Mouse (Mus musculus) lung, postnatal 0 days (tissue): ENCODE data around the gene Sema6d. TPM values are rescaled to one million over a fixed set of nuclear protein-coding genes. Genes with fewer than 3 reads are reported as not detected.

ENCODE experiments used
- ATAC-seq: fragments of 200-750 bp; cut with Nextera tagmentation; 2 replicates; pipeline ENCODE4 v1.8.0; 2017; ENCODE audit warnings: moderate library complexity
- DNase-seq: peaks from one replicate; pipeline ENCODE4 v3.0.0-alpha.2; 2016; ENCODE audit warnings: low spot score
- H3K27ac ChIP-seq: fragments of 300-500 bp; sonication (generic); 2 replicates; pipeline ENCODE4 v1.5.1; 2014; ENCODE audit warnings: antibody characterized with exemption, mild to moderate bottlenecking, low read length, mixed read lengths
- H3K27me3 ChIP-seq: fragments of 300-500 bp; sonication (generic); replicated peaks from 2 replicates; pipeline ENCODE4 v1.6.1; 2014; ENCODE audit warnings: low read length, mixed read lengths; ENCODE audit not compliant: insufficient read depth
- H3K36me3 ChIP-seq: fragments of 300-500 bp; sonication (generic); 2 replicates; pipeline ENCODE4 v1.6.1; 2014; ENCODE audit warnings: low read length, mixed read lengths; ENCODE audit not compliant: insufficient read depth
- H3K4me1 ChIP-seq: fragments of 300-500 bp; sonication (generic); 2 replicates; pipeline ENCODE4 v1.6.1; 2014; ENCODE audit warnings: antibody characterized with exemption, low read depth, low read length, mixed read lengths; ENCODE audit not compliant: insufficient read depth
- H3K4me2 ChIP-seq: fragments of 300-500 bp; sonication (generic); replicated peaks from 2 replicates; pipeline ENCODE4 v1.6.1; 2014; ENCODE audit warnings: low read depth, mild to moderate bottlenecking, low read length, moderate library complexity, mixed read lengths
- H3K4me3 ChIP-seq: fragments of 300-500 bp; sonication (generic); 2 replicates; pipeline ENCODE4 v1.5.1; 2014; ENCODE audit warnings: low read depth, low read length
- H3K9ac ChIP-seq: fragments of 300-500 bp; sonication (generic); replicated peaks from 2 replicates; pipeline ENCODE4 v1.6.1; 2014; ENCODE audit warnings: low read depth, mild to moderate bottlenecking
- H3K9me3 ChIP-seq: fragments of 300-500 bp; sonication (generic); 2 replicates; pipeline ENCODE4 v1.6.1; 2016; ENCODE audit warnings: low read length, mixed read lengths
- CTCF ChIP-seq: IDR thresholded peaks from 2 replicates; pipeline ENCODE4 v1.5.1; 2016; ENCODE audit warnings: antibody characterized with exemption, mild to moderate bottlenecking
- EP300 ChIP-seq: IDR thresholded peaks from 2 replicates; pipeline ENCODE4 v1.6.1; 2016; ENCODE audit warnings: antibody characterized with exemption, mild to moderate bottlenecking, control low read depth
- WGBS: fragments of 180-500 bp; shearing (Covaris S2); extraction: QIAGEN DNeasy Blood & Tissue Kit; methylation state at CpG from one replicate; pipeline ENCODE4 v1.1.7; 2014; 5-methylcytosine and 5-hydroxymethylcytosine counted together
- polyA plus RNA-seq: library from polyadenylated mRNA; unstranded; fragments of >200 nt; fragmentation: Nextera tagmentation; extraction: Ambion mirVana; gene quantifications from 2 replicates; pipeline ENCODE4 v1.2.1, GENCODE M21; 2015

Sema6d gene
- polyA plus RNA-seq, 1 experiment from 2014 or later = 7.4 TPM

DNA sequence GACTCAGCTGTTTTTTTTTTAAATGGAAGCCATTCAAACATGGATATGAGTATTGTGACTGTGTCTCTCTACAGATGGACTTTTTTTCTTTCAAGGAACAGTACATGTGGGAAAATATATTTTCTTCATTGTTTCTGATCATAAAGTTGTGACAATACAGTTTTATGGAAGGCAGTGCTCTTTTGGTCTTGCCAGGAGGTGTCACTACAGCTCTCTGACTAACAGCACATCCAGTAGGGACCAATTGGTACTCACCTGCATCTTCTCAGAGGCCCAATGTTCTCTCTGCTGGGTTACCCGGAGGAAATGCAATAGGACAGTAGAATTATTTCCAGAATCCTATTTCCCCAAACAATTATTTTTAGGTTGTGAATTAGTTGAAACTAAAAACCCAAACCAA lies 9.9 kb downstream of the Sema6d start:
- WGBS = 44% methylated on average over 1 of the region's 1 CpGs
- H3K4me1 ChIP-seq = no peaks in the 10 kb centered on the region
- no peak for DNase-seq
- no peak overlapping the region for H3K4me3 ChIP-seq
- no peak overlapping the region for H3K27ac ChIP-seq
- H3K9ac ChIP-seq = no peak overlapping the region
- peak; percentile 40 for TF ChIP-seq CTCF
- TF ChIP-seq EP300 = no peak
- no peaks in the 10 kb centered on the region for H3K27me3 ChIP-seq
- no peak for ATAC-seq
- no peaks in the 10 kb centered on the region for H3K36me3 ChIP-seq
- H3K9me3 ChIP-seq = no peaks in the 10 kb centered on the region
- H3K4me2 ChIP-seq = no peak overlapping the region

DNA sequence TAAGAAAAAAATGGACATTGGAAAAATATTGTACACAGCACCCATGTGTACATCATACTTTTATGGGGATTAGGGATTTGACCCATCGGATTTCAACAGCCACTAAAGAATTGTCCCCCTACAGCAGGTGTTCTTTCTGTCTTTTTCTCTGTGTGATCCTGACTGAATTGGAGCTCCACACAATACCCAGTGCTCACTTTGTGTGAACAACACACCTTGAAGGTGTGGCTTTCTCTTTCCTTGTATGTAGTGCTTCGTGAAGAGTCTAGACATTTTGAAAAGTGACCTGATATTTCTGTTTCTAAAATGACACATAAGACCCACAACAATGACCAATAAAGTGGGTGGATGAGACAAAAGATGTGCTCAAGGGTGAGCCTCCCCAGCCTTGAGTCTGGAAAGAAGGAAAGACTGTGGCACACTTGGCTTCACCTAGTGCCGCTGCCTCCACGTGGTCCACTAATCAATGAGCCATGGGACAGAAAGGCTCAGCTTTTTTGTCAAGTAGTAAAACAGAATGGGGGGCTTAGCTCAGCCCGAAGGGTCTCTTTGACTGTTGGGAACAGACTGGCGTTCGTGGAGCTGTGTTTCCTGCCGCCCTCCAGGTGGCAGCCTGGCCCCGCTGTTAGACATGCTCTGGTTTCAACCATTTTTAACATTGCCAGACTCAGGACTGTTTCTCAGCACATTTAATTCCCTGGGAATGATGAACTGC lies 10.9 kb downstream of the Sema6d start:
- peak; percentile 67 for DNase-seq
- Histone ChIP-seq H3K27ac (no peak overlapping the region), H3K4me2 (no peak overlapping the region), H3K9me3 (no peaks in the 10 kb centered on the region), H3K9ac (no peak overlapping the region), H3K27me3 (no peaks in the 10 kb centered on the region), H3K36me3 (no peaks in the 10 kb centered on the region), H3K4me1 (no peaks in the 10 kb centered on the region), H3K4me3 (no peak overlapping the region)
- WGBS = 24% methylated on average over 9 of the region's 9 CpGs
- no peak for TF ChIP-seq EP300
- TF ChIP-seq CTCF = peak; percentile 86
- ATAC-seq = peak; percentile 62

DNA sequence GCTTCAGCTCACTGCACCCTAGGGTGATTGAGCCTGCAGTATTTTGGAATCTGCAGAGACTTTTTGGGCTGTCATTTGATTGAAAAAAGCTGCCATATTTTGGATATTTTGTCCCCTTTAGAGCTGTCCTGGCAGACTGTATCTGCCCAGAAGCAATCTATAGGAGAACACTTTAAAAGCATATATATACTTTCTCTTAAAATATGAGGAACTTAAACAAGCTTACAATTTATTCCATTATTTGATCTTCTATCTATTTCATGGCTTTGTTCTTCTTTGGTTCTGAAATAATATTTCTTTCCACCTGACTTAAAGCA lies 11.4 kb downstream of the Sema6d start:
- ATAC-seq (no peak), DNase-seq (no peak)
- Histone ChIP-seq H3K9ac (no peak overlapping the region), H3K4me3 (no peak overlapping the region), H3K9me3 (no peaks in the 10 kb centered on the region), H3K4me1 (no peaks in the 10 kb centered on the region), H3K27me3 (no peaks in the 10 kb centered on the region), H3K36me3 (no peaks in the 10 kb centered on the region), H3K27ac (no peak overlapping the region), H3K4me2 (no peak overlapping the region)
- TF ChIP-seq CTCF (no peak), EP300 (no peak)

DNA sequence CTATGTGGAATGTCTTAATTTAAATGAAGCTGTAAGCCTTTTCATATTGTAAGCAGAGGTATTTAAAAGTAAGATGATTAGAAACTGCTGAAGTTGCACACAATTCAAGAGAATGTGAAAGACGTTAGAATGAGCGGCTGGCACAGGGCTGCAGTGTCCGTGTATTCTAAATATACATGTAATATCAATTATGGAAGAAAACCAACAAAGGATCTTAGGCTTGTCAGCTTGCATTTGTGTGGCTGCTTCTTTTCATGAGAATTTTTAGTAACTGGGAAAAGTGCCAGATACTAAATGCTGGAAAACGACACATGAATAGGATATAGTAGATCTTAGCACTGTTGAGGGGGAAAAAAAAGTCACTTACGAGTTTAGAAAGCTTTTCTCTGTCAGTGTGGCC lies 11.8 kb downstream of the Sema6d start:
- no peak overlapping the region for H3K27ac ChIP-seq
- H3K9me3 ChIP-seq = no peaks in the 10 kb centered on the region
- H3K9ac ChIP-seq = no peak overlapping the region
- H3K27me3 ChIP-seq = no peaks in the 10 kb centered on the region
- H3K4me1 ChIP-seq = no peaks in the 10 kb centered on the region
- no peak overlapping the region for H3K4me3 ChIP-seq
- WGBS = 42% methylated on average over 5 of the region's 5 CpGs
- H3K36me3 ChIP-seq = no peaks in the 10 kb centered on the region
- ATAC-seq (no peak), DNase-seq (no peak)
- no peak overlapping the region for H3K4me2 ChIP-seq
- TF ChIP-seq CTCF (no peak), EP300 (no peak)

DNA sequence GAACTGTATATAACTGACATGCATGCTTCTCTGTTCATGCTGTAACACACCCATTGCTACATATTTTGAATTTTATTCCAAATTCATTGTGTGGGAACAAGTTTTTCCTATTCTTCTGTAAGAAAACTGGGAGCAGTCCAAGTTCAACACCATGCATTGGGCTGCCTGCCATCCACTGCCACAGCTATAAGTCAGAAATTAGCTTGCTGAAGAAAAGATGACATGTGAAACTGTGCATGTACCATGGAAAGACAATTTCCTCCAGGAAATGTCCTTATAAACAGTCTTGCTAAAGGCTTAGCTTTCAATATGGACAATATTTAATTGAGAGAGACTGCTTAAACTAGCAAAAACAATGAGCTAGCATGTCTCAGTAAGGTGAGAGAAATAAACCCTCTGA lies 13.5 kb downstream of the Sema6d start:
- Histone ChIP-seq H3K36me3 (no peaks in the 10 kb centered on the region), H3K9ac (no peak overlapping the region), H3K27ac (no peak overlapping the region), H3K9me3 (no peaks in the 10 kb centered on the region), H3K4me1 (no peaks in the 10 kb centered on the region), H3K4me2 (no peak overlapping the region), H3K4me3 (no peak overlapping the region), H3K27me3 (no peaks in the 10 kb centered on the region)
- TF ChIP-seq EP300 = peak; percentile 74
- TF ChIP-seq CTCF = no peak
- DNase-seq (peak; percentile 46), ATAC-seq (peak; percentile 41)

DNA sequence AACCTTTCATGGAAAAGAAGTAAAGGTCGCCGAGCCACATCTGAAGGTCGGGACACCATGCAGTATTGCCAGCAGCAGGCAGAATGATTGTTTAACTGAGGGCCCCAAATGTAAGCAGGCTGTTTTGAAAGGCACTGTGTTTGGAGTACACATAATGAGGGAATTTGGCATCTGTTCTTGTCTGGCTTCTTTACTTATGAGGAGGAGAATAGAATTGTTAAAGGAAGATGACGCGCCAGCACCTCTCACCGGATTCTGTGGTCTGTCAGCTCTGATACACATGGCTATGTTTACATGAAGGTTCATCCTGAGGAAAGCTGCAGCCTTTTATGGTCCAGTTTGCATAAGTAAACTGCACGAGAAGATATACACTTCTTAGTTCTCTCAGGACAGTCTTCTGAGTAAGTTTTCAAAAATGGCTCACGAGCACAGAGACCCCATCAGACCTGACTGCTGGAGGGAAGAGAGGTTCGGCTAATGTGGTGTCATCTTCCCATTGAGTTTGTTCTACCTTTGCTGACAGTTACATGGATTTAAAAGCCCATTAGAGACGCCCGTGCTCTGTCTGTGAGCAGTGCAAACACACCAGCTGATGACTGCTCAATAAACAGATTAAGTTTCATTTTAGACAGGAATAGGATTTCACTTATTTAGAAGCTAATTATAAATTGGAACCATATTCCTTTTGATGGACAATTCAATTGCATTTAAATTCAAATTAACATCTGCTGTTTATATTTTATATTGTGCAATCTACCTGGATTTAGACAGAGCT lies 28.9 kb downstream of the Sema6d start:
- 27% methylated on average over 11 of the region's 11 CpGs for WGBS
- no peaks in the 10 kb centered on the region for H3K27me3 ChIP-seq
- no peak overlapping the region; the same call in 1 of the 2 replicates for H3K4me2 ChIP-seq
- no peaks in the 10 kb centered on the region for H3K9me3 ChIP-seq
- ATAC-seq (peak; percentile 65), DNase-seq (peak; percentile 45)
- H3K36me3 ChIP-seq = no peaks in the 10 kb centered on the region
- TF ChIP-seq CTCF (no peak), EP300 (peak; percentile 64; the same call in 1 of the 2 replicates)
- H3K9ac ChIP-seq = no peak overlapping the region
- H3K27ac ChIP-seq = no peak overlapping the region
- no peaks in the 10 kb centered on the region; the same call in 1 of the 2 replicates for H3K4me1 ChIP-seq
- no peak overlapping the region for H3K4me3 ChIP-seq
